Mouse (Mus musculus) kidney, adult 18-20 months (tissue): Measurements from ENCODE around the gene Llph.
"Not testable (repeated sequence)": the region's sequence is repeated elsewhere in the genome, so short reads cannot be mapped to it uniquely, and the experiment has no call there.

Experiments used
- DNase-seq: peaks from one replicate; pipeline ENCODE4 v3.0.0; 2021

Gene Llph

GRCm38 (mm10) chr10:120226871-120227661 lies at the start of gene Llph:
Llph (plus strand) TSS chr10:120227070.
- DNase-seq: peak; percentile 86

GRCm38 (mm10) chr10:120182887-120183286 lies 44.0 kb upstream of the Llph start:
- DNase-seq: peak; percentile 20

DNA sequence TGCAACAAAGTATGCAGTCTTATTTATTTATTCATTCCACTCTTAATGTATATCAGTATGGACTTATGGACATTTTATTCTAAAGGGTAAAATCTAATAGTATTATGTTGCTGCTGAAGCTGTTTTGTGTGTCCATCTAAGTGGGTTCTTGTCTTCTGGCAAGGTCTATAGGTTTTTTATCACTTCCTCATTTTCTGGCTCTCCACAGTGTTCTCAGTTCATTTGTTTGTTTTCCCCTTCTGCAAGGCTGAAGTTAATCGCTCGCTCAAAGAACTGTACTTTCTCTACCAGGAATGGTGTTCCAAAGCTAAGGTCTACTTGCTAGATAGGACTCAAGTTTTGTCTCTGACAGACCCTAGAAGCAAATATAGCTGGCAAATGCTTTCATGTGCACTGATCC lies 43.5 kb upstream of the Llph start:
- DNase-seq: no peak

DNA sequence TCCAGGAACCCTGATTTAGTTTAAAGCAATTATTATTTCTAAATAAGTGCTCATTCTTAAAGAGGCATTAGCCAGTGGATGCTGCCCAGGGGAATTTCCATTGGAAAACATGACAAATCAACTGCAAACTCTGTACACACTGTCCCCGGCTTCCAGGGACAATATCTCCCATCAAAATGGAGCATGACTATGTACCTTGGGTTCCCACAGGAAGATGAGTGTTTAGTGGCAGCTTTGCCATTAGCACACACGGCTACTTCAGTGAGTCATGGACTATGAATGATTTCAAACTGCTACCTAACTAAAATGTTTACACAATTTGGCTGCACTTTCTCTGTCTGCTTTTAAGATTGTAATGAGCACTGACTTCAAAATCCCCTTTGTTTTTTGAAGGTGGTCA lies 38.4 kb upstream of the Llph start:
- DNase-seq: no peak

DNA sequence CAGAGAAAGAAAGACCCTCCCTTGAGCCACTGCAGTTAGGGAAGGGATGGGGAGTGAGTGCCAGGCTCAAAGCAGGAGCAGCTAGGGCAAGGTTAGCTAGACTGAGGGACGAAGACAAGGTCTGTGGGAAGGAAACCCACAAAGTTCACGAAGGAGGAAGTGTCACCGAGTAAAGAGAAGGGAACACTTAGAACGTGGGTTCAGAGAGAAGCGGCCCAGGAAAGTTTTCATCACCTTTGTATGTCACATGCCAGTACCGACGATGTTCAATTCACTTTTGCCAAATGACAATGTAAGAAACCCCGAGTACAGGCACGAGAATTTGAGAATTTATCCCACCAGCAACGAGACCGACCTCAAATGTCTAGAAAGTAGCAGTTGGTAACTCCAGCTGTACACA lies 37.6 kb upstream of the Llph start:
- DNase-seq: no peak

DNA sequence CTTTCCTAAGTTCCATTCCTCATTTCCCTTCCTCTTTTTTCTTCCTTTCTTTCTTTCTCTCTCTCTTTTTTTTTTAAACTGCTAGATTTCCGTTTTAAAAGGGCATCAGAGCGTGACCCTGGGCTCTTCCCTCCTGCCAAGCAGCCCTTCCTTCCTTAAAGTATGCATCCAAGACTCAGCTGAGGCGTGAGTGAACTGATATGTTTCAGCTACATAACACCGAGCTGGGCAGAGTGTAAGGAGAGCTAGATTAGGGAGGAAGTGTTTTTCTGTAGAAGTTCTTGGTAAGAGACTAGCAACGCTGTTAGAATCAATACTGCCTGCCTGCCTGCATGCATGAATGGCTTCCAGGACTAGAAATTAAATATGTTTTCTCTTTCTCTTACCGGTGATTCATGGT lies 37.1 kb upstream of the Llph start:
- no peak for DNase-seq

GRCm38 (mm10) chr10:120191165-120191564 lies 35.7 kb upstream of the Llph start:
- DNase-seq: no peak

DNA sequence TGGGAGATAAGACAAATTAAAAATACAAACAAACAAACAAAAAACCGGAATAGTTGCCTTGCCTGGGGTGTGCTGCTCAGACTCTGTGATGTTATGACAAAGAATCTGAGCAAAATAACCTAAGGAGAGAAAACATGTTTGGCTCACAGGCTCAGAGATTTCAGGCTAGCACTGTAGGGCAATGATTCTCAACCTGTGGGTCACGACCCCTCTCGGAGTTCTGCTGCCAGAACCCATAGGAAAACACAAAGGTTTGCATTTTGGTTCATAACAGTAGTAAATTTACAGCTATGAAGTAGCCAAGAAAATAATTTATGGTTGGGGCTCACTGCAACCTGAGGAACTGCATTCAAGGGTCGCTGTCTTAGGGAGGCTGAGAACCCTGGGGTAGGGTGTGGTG lies 34.6 kb upstream of the Llph start:
- no peak for DNase-seq

- DNase-seq: no peak
These were observed 33.6 kb upstream of the Llph start for GRCm38 (mm10) chr10:120193255-120193654.

DNA sequence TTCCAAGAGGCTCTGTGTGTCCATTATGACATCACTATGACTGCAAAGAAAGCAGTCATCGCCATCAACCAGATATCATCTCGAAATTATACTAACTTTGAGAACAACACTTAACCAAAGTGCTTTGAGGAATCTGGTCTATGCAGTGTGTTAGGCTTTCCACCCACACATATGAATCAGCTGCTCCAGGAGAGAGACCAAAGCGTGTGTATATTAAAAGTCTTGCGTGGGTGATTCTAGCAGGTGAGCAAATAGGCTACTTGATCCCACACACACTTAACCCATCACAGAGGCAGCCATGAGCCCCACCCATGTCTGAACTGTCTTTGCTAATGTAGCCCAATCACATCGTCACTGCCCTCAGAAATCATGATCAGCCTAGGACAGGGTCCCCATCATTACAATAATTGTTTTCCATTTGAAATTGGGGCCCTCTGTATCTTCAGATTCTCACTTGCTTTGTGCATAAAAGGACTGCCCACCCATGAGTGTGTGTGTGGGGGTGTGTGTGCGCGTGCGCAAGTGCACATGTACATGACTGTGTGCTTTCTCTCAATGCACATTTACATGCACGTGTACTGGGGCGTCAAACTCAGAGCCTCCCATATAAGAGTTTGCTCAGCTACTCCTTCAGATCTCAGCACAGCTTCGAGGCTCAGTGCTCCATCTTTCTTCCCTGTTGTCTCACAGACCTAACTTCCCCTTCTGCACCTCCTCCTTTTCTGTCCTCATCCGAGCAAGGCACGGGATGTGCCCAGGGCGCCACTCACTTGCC lies 29.6 kb upstream of the Llph start:
- DNase-seq: no peak

DNA sequence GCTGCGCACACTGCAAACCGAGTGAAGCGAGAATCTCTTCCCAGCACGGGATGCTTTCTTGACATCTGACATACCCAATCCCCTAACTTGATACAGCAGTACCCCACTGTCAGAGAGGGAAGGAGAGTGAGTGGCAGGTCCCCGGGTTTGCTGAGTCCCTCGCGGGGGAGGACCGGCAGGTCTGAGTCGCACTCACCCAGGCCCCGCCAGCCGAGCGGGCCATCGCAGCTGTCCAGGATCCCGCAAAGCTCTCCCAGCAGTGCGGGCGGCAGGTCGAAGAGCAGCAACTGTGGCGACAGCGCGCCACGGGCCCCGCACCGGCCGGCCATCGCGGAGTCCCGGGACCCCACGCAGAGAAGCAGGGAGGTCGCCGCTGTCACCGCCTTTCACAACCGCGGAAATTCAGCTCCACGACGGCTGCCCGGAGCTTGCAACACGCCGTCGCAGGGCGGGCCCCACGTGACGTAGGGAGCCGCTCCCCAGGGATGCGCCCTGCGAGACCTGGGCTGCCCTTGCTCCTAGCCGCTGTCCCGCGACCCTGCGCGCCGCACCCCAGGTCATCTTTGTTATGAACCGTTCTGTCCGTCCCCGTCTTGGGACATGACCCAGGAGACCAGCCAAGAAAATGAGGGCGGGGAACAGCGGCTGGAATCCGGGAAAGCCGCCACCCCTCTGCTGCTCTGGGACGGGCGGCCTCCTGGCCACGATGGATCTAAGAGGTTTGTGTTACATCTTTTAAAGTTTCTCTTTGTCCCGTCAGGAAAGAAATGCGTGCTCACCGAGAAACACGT lies 25.5 kb upstream of the Llph start, which contains the start of gene Tmbim4:
Gene Tmbim4, plus strand, starts transcription at position 460 of the 791 bp plus-strand sequence.
- DNase-seq: peak; percentile 81

DNA sequence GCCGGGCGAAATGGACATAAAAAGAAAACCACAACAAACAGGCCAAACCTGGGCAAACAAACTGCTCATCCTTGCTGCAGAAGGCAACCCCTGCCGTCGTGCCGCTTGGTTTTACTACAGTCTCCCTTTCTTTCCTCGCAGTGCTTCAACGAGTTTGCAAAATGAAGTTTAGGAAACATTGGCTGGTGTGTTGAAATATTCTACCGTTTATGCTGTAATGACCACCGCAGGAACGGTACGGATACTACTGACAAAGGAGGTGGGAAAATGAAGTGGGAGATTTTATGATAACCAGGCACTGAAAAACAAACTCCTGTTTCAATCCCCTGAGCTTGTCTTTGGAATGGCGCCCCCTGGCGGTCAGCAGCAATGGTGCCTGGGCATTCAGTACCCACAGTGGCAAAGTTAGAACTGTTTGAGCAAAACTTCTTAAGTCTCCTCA lies 24.9 kb upstream of the Llph start, which contains the start of gene Irak3:
Gene Irak3, minus strand, starts transcription at position 170 of the 442 bp plus-strand sequence.
- peak; percentile 84 for DNase-seq

DNA sequence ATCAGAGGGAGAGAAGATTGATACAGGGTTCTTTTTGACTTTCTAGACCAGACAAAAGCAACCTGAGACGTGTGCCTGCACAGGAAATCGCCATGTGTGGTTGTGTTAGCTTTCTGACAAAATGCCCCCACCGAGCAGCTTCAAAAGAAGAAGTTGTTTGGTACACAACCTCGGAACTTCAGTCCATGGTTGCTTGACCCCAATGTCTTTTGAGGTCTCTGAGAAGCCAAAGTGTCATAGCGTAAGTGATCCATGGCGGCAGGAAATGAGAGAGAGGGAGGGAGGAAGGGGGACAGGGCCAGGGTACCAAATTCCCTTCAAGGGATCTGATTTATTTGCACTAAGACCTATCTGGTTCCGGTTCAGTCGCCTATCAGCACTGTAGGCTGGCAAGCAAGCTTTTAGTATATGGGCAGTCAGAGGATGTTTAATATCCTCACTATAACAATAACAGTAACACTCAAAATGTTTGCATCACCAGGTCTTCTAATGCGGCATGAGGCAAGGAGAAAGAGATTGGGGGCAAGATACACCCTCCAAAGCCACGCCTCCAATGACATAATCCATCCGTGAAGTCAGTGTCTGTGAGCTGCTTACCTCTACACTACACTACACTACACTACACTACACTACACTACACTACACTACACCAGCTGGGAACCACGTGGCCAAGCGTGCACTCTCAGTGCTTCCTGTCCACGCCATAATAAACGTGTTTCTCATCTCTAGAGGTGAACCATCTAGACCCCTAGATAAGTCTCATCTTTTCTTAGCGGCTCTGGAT lies 24.2 kb upstream of the Llph start:
- DNase-seq: no peak

DNA sequence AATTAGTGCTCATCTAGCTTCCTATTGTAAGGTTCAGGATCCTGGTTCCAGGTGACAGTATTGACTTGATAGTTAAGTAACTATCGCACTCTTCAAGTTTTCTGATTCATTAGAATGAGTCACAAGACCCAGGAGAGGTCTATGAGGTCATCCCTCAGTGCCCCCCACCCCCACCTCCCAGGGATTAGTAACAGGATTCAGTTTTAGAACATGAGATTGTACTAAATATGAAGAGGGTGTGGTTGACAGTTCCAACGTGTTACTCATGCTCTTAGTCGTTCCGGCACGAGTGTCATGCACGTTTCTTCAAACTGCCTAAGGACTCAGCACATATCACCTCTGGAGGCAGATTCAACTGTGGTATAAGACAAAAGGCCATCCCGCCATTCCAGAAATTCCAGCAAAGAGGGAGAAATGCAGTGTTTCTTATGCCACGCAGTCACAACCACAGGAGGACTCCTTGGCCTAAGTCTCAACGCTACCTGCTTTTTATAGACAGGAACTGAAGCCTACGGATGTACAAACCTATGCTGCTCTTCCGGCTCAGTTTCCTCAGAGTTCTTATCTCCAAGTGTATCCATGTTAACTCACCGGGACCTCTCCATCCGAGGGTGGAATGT lies 22.2 kb upstream of the Llph start:
- DNase-seq: no peak

DNA sequence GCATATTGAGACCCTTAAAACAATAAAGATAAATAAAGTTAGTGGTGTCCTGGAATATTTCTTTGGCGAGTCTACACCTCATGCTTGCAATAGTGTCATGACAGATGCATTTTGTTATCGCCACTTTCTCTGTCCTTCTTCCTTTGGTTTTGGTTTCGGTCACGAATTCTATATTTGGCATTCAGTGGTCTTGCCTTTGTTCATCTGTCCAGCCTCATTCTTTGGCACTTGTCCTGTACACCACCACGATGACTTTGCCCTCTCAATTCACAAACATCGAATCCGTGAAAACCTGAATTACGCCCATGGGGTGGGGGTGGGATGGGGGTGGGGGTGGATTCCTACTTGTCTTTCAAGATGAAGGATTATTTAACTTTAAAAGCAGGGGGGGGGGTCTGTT lies 18.9 kb upstream of the Llph start:
- DNase-seq: no peak

DNA sequence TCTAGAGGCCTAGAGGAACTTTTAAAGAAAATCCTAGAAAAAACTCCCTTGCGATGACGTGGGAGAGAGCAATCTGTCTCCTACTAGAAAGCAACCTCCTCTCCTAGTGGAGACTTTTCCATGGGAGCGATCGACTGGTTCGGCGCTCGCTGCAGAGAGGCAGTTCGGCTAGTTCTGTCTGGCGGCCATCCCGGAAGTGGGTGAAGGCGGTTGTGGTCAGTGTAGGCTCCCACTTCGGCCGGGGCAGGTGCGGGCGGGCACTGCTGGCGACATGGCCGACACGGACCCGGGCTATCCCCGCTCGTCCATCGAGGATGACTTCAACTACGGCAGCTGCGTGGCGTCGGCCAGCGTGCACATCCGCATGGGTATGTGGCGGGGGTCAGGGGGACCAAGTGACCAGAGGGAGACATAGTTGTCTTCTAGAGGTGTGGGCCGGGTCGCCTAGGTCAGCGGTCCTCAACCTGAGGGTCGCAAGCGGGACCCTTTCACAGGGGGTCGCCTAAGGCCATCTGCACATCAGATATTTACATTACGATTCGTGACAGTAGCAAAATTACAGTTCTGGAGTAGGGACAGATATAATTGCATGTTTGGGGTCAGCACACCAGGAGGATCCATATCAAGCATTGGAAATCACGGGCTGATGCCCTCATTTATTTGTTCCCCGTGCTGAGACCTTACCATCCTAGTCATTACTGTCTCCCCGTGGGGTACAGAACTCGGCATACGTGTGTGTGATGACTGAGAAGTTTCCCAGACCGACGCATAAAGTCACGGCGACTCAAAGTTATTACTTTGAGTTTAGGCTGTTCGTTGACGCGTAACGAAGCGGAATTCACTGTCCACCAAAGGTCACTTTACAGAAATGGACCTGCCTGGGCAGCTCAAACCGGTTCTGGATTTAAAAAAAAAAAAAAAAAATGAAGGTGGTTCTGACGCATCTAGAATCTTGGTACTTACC lies 18.0 kb upstream of the Llph start:
- DNase-seq: peak; percentile 91

DNA sequence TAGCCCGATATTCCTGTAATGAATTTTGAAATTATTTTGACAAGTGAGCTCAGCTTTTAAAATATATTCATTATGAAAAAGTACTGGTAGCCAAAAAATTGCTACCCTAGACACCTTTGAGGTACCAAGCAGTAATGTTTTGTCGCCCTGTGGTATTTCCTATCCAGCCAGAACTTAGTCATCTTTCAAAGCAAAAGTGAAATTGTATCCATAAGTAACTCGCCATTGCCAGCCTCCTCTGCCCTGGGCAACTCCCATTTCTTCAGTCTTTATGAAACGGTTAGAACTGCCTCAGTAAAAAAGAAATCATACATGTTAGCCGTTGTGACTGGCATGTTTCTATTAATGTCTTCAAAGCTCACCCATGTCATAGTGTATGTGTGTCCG lies 17.3 kb upstream of the Llph start:
- DNase-seq: no peak

DNA sequence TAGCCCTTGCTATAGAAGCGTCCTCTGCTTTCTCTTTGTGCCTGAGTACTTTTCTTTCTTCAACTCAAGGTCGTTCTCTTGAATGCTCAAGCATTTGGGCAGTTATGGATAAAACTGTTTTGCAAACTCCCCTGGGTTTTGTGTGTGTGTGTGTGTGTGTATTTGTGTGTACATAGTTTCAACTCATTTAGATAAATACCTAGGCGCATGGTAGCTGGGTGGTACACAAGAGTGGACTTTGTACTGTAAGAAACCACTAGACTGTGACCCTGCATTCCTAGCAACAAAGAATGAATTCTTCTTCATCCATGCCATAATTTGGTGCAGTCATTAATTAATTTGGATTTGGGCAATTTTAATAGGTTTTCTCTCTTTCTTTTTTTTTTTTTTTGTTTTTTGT lies 16.8 kb upstream of the Llph start:
- peak; percentile 19 for DNase-seq

DNA sequence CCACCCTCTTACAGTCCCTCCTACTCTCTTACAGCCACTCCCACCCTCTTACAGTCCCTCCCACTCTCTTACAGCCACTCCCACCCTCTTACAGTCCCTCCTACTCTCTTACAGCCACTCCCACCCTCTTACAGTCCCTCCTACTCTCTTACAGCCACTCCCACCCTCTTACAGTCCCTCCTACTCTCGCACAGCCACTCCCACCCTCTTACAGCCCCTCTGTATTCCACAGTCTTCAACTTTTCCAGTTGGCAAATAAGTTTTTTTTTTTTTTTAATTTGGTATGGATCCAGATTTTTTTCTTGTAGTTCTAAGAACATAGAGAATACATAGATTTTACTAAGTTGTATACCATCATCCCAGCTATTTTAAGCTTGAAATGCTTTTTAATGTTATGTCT lies 9.8 kb upstream of the Llph start:
- DNase-seq: not testable (repeated sequence)

DNA sequence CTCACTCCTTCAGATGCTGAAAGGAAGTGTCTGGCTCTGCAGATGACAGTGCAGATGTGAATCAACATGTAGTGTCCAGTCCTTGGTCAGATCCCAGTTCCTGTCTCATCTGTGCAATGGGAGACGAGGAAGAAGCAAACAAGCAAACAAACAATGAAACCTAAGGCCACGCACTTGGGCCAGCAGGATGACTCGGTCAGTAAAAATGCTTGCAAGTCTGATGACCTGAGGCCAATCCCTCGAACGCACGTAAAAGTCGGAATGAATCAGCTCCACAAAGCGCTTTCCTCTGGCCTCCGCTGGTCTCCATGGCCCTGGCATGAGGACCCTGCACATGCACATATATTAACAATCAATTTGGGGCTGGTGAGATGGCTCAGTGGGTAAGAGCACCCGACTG lies 7.9 kb upstream of the Llph start:
- no peak for DNase-seq
